11 mouse cellular contexts compared by ENCODE assay signal in genomic region chr8:10665821-10666283, GRCm38 (mm10).
A peak's percentile ranks its signal among the peaks of the same experiment; 100 is the strongest.
DNase-seq lines count a peak whose midpoint lies in the region; ATAC-seq and TF ChIP-seq lines count a peak whose summit lies in the region.
"Had no signal": no experiment of that assay in that cellular context is flagged by ENCODE, and none has a peak within 500 bp of the region (broad histone marks: within the 10 kb centered on the region; RNA-seq: fewer than 3 reads in every experiment).

No protein-coding gene starts in this region.

- no peak for DNase-seq in embryonic facial prominence, embryonic 10.5 days (ENCODE audit: low spot score)
- DNase-seq in urinary bladder, postnatal 25 days (ENCODE audit: low spot score) = peak; percentile 19
- no peak for DNase-seq in urinary bladder, adult 2 months (ENCODE audit: low spot score)
- peak; percentile 45 for DNase-seq in hindbrain, postnatal 0 days (ENCODE audit: low spot score)
- DNase-seq in gastrocnemius, postnatal 14 days = no peak
- no peak for DNase-seq in cerebellum, postnatal 10 days
- DNase-seq in cerebellum, adult 11 months = no peak
- DNase-seq: liver, postnatal 0 days; thymus, postnatal 4 days had no signal

- peaks cover 12% of the 10 kb centered on the region for H3K4me1 ChIP-seq in embryonic facial prominence, embryonic 15.5 days
- H3K4me1 ChIP-seq in embryonic facial prominence, embryonic 10.5 days = peaks cover 32% of the 10 kb centered on the region
- no peaks in the 10 kb centered on the region for H3K4me1 ChIP-seq in hindbrain, postnatal 0 days (ENCODE audit: insufficient read depth, low read length)

- H3K9ac ChIP-seq in embryonic facial prominence, embryonic 15.5 days = no peak overlapping the region
- no peak overlapping the region for H3K9ac ChIP-seq in hindbrain, postnatal 0 days (replicated peaks; ENCODE audit: low read length)
- H3K9ac ChIP-seq: liver, postnatal 0 days had no signal

- H3K27me3 ChIP-seq in embryonic facial prominence, embryonic 15.5 days = no peaks in the 10 kb centered on the region
- H3K27me3 ChIP-seq in embryonic facial prominence, embryonic 10.5 days (replicated peaks; ENCODE audit: low read depth, poor library complexity, severe bottlenecking) = peaks cover 6% of the 10 kb centered on the region; the same call in 1 of the 2 replicates
- H3K27me3 ChIP-seq in hindbrain, postnatal 0 days (ENCODE audit: insufficient read depth, low read length) = no peaks in the 10 kb centered on the region

- H3K27ac ChIP-seq in embryonic facial prominence, embryonic 15.5 days (replicated peaks) = peak overlapping the region; percentile 17; the same call in 1 of the 2 replicates
- no peak overlapping the region for H3K27ac ChIP-seq in embryonic facial prominence, embryonic 10.5 days (replicated peaks)
- no peak overlapping the region for H3K27ac ChIP-seq in hindbrain, postnatal 0 days

- ATAC-seq in embryonic facial prominence, embryonic 15.5 days (ENCODE audit: insufficient number of reproducible peaks, low FRiP score, low TSS enrichment, low read depth) = no peak
- ATAC-seq in hindbrain, postnatal 0 days = 0 out of 2 replicates have a peak, but pooled peaks have one; percentile 27
- ATAC-seq: inflammation-experienced regulatory T-cells, adult 6 months; liver, postnatal 0 days had no signal

- H3K4me2 ChIP-seq in embryonic facial prominence, embryonic 15.5 days (replicated peaks) = no peak overlapping the region
- no peak overlapping the region for H3K4me2 ChIP-seq in hindbrain, postnatal 0 days (ENCODE audit: low read depth, low read length)

- no peaks in the 10 kb centered on the region for H3K9me3 ChIP-seq in embryonic facial prominence, embryonic 15.5 days (replicated peaks)
- H3K9me3 ChIP-seq in embryonic facial prominence, embryonic 10.5 days = no peaks in the 10 kb centered on the region
- H3K9me3 ChIP-seq in hindbrain, postnatal 0 days (ENCODE audit: low read length) = no peaks in the 10 kb centered on the region

- intact Hi-C loops in gastrocnemius, postnatal 14 days (cut with DNase I; ENCODE audit: low total_unique reads) = no loop called here

- TF ChIP-seq CTCF in hindbrain, postnatal 0 days (IDR thresholded peaks at IDR 0.05; ENCODE audit: low read depth) = no peak

- no peaks in the 10 kb centered on the region for H3K36me3 ChIP-seq in embryonic facial prominence, embryonic 15.5 days
- H3K36me3 ChIP-seq in embryonic facial prominence, embryonic 10.5 days (replicated peaks) = no peaks in the 10 kb centered on the region
- H3K36me3 ChIP-seq in hindbrain, postnatal 0 days (ENCODE audit: insufficient read depth, low read length) = no peaks in the 10 kb centered on the region

- no peak overlapping the region for H3K4me3 ChIP-seq in embryonic facial prominence, embryonic 15.5 days (replicated peaks)
- no peak overlapping the region for H3K4me3 ChIP-seq in embryonic facial prominence, embryonic 10.5 days
- H3K4me3 ChIP-seq in hindbrain, postnatal 0 days (ENCODE audit: low read length) = no peak overlapping the region

- WGBS in embryonic facial prominence, embryonic 15.5 days = 28% methylated on average over 4 of the region's 4 CpGs
- WGBS in embryonic facial prominence, embryonic 10.5 days = 23% methylated on average over 4 of the region's 4 CpGs
- WGBS in hindbrain, postnatal 0 days = 20% methylated on average over 4 of the region's 4 CpGs

Comparison
In these comparisons a context has a peak if more than half of its experiments do, and no peak if none do; other contexts are left out.
1. DNase-seq: peak in urinary bladder, postnatal 25 days (single experiment) and hindbrain, postnatal 0 days (single experiment); none in embryonic facial prominence, embryonic 10.5 days (single experiment), urinary bladder, adult 2 months (single experiment), gastrocnemius, postnatal 14 days (single experiment), cerebellum, postnatal 10 days (0 of 2) and cerebellum, adult 11 months (single experiment).